Mouse (Mus musculus): ENCODE data around the gene Cyb561a3. TPM values are rescaled to one million over a fixed set of nuclear protein-coding genes. Genes with fewer than 3 reads are reported as not detected.

The Cyb561a3 gene
- polyA plus RNA-seq, 1 experiment from 2014 or later = 22.3 TPM

DNA sequence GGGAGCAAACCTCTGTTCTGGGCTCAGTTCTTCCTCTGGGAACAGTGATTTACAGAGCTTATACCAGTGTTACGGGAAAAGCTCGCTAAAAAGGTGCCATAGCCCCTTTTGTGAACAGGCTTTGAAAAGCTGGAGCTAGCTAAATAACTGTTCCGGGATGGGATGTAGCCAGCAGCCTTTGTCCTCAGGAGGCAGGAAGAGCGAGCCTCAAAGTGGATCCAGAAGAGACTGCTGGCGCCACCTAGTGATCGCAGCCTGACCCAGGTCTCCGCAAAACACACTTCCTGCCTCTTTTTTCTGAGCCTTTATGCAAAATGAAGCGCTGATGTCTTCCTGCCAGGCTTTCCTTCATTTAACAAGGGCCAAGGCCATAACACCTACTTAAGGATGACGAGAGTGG, 25.8 kb downstream of the Cyb561a3 start:
- H3K9me3 ChIP-seq (ENCODE audit: control insufficient read depth, low read length) = no peaks in the 10 kb centered on the region
- H3K4me1 ChIP-seq (ENCODE audit: control insufficient read depth, insufficient read depth, low read length) = peaks cover 29% of the 10 kb centered on the region
- H3K4me3 ChIP-seq (ENCODE audit: low read depth, low read length) = peak overlapping the region; percentile 30
- peaks cover 3% of the 10 kb centered on the region; the same call in 1 of the 2 replicates for H3K36me3 ChIP-seq (ENCODE audit: control insufficient read depth, insufficient read depth, low read length)
- no peaks in the 10 kb centered on the region for H3K27me3 ChIP-seq (ENCODE audit: control insufficient read depth, insufficient read depth, low read length)
- WGBS = under 1% methylated on average over 9 of the region's 9 CpGs
- H3K4me2 ChIP-seq (ENCODE audit: low read depth, low read length) = peak overlapping the region; percentile 63
- peak overlapping the region; percentile 86 for H3K9ac ChIP-seq (replicated peaks; ENCODE audit: low read depth, low read length)
- peak; percentile 72 for ATAC-seq (ENCODE audit: low read depth)
- H3K27ac ChIP-seq (ENCODE audit: low read depth, low read length) = peak overlapping the region; percentile 96

GRCm38 (mm10) chr19:10603660-10604523, 26.9 kb downstream of the Cyb561a3 start:
- H3K4me1 ChIP-seq (ENCODE audit: control insufficient read depth, insufficient read depth, low read length) = peaks cover 29% of the 10 kb centered on the region
- H3K36me3 ChIP-seq (ENCODE audit: control insufficient read depth, insufficient read depth, low read length) = peaks cover 13% of the 10 kb centered on the region
- no peak overlapping the region for H3K4me2 ChIP-seq (ENCODE audit: low read depth, low read length)
- no peaks in the 10 kb centered on the region for H3K9me3 ChIP-seq (ENCODE audit: control insufficient read depth, low read length)
- ATAC-seq (ENCODE audit: low read depth) = no peak
- no peak overlapping the region for H3K27ac ChIP-seq (ENCODE audit: low read depth, low read length)
- H3K4me3 ChIP-seq (ENCODE audit: low read depth, low read length) = no peak overlapping the region
- peak overlapping the region; percentile 66; the same call in 1 of the 2 replicates for H3K9ac ChIP-seq (replicated peaks; ENCODE audit: low read depth, low read length)
- H3K27me3 ChIP-seq (ENCODE audit: control insufficient read depth, insufficient read depth, low read length) = no peaks in the 10 kb centered on the region
- WGBS = 90% methylated on average over 18 of the region's 18 CpGs

DNA sequence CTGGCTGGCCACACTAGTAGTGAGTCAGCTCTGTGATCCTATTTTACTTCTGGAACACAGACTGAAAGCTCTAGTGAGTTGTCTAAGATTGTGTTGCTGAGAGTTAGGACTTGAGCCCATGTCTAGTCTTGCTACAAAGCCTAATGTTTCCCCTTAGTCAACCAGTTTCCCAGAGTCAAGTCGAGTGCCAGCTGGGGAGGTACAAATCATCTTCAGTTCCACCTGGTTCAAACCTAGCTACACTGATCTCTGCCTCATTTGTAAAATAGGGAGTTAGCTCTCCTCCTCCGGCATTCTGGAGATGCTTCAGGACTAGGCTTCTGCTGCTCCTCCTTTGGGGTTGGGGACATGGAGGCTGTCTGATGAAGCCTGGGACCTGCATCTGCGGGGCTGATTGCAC, 27.6 kb downstream of the Cyb561a3 start:
- H3K27ac ChIP-seq (ENCODE audit: low read depth, low read length) = peak overlapping the region; percentile 94
- peaks cover 29% of the 10 kb centered on the region for H3K4me1 ChIP-seq (ENCODE audit: control insufficient read depth, insufficient read depth, low read length)
- H3K27me3 ChIP-seq (ENCODE audit: control insufficient read depth, insufficient read depth, low read length) = no peaks in the 10 kb centered on the region
- peaks cover 19% of the 10 kb centered on the region for H3K36me3 ChIP-seq (ENCODE audit: control insufficient read depth, insufficient read depth, low read length)
- H3K9me3 ChIP-seq (ENCODE audit: control insufficient read depth, low read length) = no peaks in the 10 kb centered on the region
- H3K4me3 ChIP-seq (ENCODE audit: low read depth, low read length) = peak overlapping the region; percentile 77
- peak overlapping the region; percentile 80 for H3K4me2 ChIP-seq (ENCODE audit: low read depth, low read length)
- WGBS = 57% methylated on average over 3 of the region's 3 CpGs
- no peak for ATAC-seq (ENCODE audit: low read depth)
- H3K9ac ChIP-seq (replicated peaks; ENCODE audit: low read depth, low read length) = peak overlapping the region; percentile 66

GRCm38 (mm10) chr19:10605293-10605900, 28.4 kb downstream of the Cyb561a3 start, which contains the start of the genes Ddb1 and Tkfc:
Gene Ddb1 (plus strand): TSS chr19:10605327.
Gene Tkfc (minus strand): TSS chr19:10605654.
- peaks cover 28% of the 10 kb centered on the region for H3K36me3 ChIP-seq (ENCODE audit: control insufficient read depth, insufficient read depth, low read length)
- no peaks in the 10 kb centered on the region for H3K27me3 ChIP-seq (ENCODE audit: control insufficient read depth, insufficient read depth, low read length)
- ATAC-seq (ENCODE audit: low read depth) = peak; percentile 96
- no peaks in the 10 kb centered on the region for H3K9me3 ChIP-seq (ENCODE audit: control insufficient read depth, low read length)
- H3K4me3 ChIP-seq (ENCODE audit: low read depth, low read length) = peak within 1 kb of the TSS; percentile 77
- H3K4me2 ChIP-seq (ENCODE audit: low read depth, low read length) = peak within 1 kb of the TSS; percentile 80
- peaks cover 29% of the 10 kb centered on the region for H3K4me1 ChIP-seq (ENCODE audit: control insufficient read depth, insufficient read depth, low read length)
- H3K9ac ChIP-seq (replicated peaks; ENCODE audit: low read depth, low read length) = peak within 1 kb of the TSS; percentile 66
- H3K27ac ChIP-seq (ENCODE audit: low read depth, low read length) = peak within 1 kb of the TSS; percentile 94
- under 1% methylated on average over 48 of the region's 49 CpGs for WGBS

DNA sequence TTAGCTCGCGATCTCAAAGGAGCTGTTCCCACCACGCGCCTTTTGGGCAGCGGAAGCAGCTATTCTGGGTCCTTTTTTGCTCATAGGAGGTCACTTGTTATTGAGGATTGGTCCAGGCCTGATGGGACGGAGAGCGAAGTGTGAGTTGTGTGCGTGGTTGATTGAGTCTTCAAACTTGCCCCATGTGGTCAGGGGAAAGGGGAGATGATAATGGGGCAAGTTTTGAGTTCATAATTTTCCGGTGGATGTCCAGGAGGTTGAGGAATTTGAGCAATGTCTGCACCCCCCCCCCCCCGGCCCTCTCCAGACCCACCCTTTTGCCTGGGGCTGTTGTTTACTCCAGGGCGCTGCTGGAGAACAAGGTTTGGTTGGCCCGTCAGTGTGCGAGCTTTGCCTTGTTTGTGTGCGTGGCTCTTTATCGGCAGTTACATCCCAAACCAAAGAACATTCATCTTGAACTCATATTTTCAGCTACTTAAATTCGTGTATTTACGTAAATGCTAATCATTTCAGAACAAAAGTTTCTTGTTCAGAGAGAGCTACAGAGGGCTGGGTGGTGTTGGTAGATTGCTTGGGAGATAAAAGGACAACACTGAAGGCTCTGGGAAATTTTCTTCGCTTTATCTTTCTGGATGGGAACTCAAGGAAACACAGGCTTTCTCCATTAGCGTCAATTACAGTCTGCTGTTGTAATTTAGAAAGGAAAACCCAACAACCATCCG, 29.1 kb downstream of the Cyb561a3 start:
- no peak for ATAC-seq (ENCODE audit: low read depth)
- H3K9me3 ChIP-seq (ENCODE audit: control insufficient read depth, low read length) = no peaks in the 10 kb centered on the region
- H3K27me3 ChIP-seq (ENCODE audit: control insufficient read depth, insufficient read depth, low read length) = no peaks in the 10 kb centered on the region
- peak overlapping the region; percentile 66 for H3K9ac ChIP-seq (replicated peaks; ENCODE audit: low read depth, low read length)
- peak overlapping the region; percentile 77 for H3K4me3 ChIP-seq (ENCODE audit: low read depth, low read length)
- 9% methylated on average over 20 of the region's 20 CpGs for WGBS
- H3K4me2 ChIP-seq (ENCODE audit: low read depth, low read length) = peak overlapping the region; percentile 80
- peak overlapping the region; percentile 94 for H3K27ac ChIP-seq (ENCODE audit: low read depth, low read length)
- peaks cover 34% of the 10 kb centered on the region for H3K36me3 ChIP-seq (ENCODE audit: control insufficient read depth, insufficient read depth, low read length)
- peaks cover 29% of the 10 kb centered on the region for H3K4me1 ChIP-seq (ENCODE audit: control insufficient read depth, insufficient read depth, low read length)

DNA sequence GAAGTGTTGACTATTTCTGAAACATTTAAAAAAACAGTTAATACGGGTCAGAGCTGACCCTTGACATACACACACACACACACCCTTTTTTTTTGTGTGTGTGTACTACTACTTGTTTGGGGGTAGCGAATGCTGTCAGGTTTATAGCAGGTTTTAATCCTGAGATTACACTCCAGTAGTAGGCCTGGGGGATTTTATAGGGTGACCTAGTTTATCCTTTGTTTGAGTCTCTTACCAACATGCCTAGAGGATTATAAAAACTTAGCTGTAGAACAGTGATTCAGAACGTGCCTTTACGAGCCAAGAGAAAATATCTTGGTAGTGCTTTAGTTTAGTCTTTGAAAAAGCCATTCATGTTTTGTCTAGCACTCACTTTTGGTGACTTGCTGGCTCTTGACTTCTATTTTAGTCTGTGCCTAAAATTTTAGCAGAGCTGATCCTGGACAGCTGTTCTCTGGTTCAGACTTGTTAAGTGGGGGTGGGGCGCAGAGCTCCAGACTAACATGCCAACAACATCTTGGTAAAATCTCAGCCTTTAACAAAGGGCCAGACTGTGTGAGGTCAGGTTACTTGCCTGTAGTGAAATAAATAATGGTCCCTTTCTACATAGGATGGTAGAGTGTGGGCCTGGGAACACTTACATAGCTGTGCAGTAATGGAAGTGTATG, 31.7 kb downstream of the Cyb561a3 start:
- no peak overlapping the region for H3K9ac ChIP-seq (replicated peaks; ENCODE audit: low read depth, low read length)
- no peaks in the 10 kb centered on the region for H3K27me3 ChIP-seq (ENCODE audit: control insufficient read depth, insufficient read depth, low read length)
- ATAC-seq (ENCODE audit: low read depth) = no peak
- WGBS = 90% methylated on average over 5 of the region's 5 CpGs
- H3K36me3 ChIP-seq (ENCODE audit: control insufficient read depth, insufficient read depth, low read length) = peaks cover 60% of the 10 kb centered on the region
- no peak overlapping the region for H3K27ac ChIP-seq (ENCODE audit: low read depth, low read length)
- peaks cover 17% of the 10 kb centered on the region for H3K4me1 ChIP-seq (ENCODE audit: control insufficient read depth, insufficient read depth, low read length)
- H3K4me2 ChIP-seq (ENCODE audit: low read depth, low read length) = no peak overlapping the region
- no peaks in the 10 kb centered on the region for H3K9me3 ChIP-seq (ENCODE audit: control insufficient read depth, low read length)
- no peak overlapping the region for H3K4me3 ChIP-seq (ENCODE audit: low read depth, low read length)

GRCm38 (mm10) chr19:10634106-10634871, 57.3 kb downstream of the Cyb561a3 start, which contains the start of gene Vwce:
Gene Vwce (plus strand): TSS chr19:10634213.
- Histone ChIP-seq H3K4me2 (ENCODE audit: low read depth, low read length) (peak within 1 kb of the TSS; percentile 87), H3K36me3 (ENCODE audit: control insufficient read depth, insufficient read depth, low read length) (peaks cover 11% of the 10 kb centered on the region), H3K4me3 (ENCODE audit: low read depth, low read length) (peak within 1 kb of the TSS; percentile 35), H3K9me3 (ENCODE audit: control insufficient read depth, low read length) (no peaks in the 10 kb centered on the region), H3K4me1 (ENCODE audit: control insufficient read depth, insufficient read depth, low read length) (peaks cover 8% of the 10 kb centered on the region), H3K27ac (ENCODE audit: low read depth, low read length) (no peak within 1 kb of the TSS), H3K27me3 (ENCODE audit: control insufficient read depth, insufficient read depth, low read length) (no peaks in the 10 kb centered on the region), H3K9ac (replicated peaks; ENCODE audit: low read depth, low read length) (peak within 1 kb of the TSS; percentile 48)
- WGBS = 2% methylated on average over 31 of the region's 32 CpGs
- ATAC-seq (ENCODE audit: low read depth) = peak; percentile 83

- no peaks in the 10 kb centered on the region for H3K9me3 ChIP-seq (ENCODE audit: control insufficient read depth, low read length)
- peak overlapping the region; percentile 35 for H3K4me3 ChIP-seq (ENCODE audit: low read depth, low read length)
- WGBS = 5% methylated on average over 21 of the region's 21 CpGs
- H3K36me3 ChIP-seq (ENCODE audit: control insufficient read depth, insufficient read depth, low read length) = peaks cover 5% of the 10 kb centered on the region; the same call in 1 of the 2 replicates
- H3K9ac ChIP-seq (replicated peaks; ENCODE audit: low read depth, low read length) = peak overlapping the region; percentile 48
- H3K4me1 ChIP-seq (ENCODE audit: control insufficient read depth, insufficient read depth, low read length) = peaks cover 8% of the 10 kb centered on the region
- H3K27me3 ChIP-seq (ENCODE audit: control insufficient read depth, insufficient read depth, low read length) = no peaks in the 10 kb centered on the region
- ATAC-seq (ENCODE audit: low read depth) = peak; percentile 90
- H3K4me2 ChIP-seq (ENCODE audit: low read depth, low read length) = peak overlapping the region; percentile 87
- H3K27ac ChIP-seq (ENCODE audit: low read depth, low read length) = no peak overlapping the region
These were observed 57.9 kb downstream of the Cyb561a3 start for GRCm38 (mm10) chr19:10634872-10635318.

All from neural tube, embryonic 14.5 days (tissue).